Mouse (Mus musculus) kidney, postnatal 4 days (tissue): ENCODE results near the gene Col27a1.

Experiments
- DNase-seq, 2 experiments: peaks; one replicate each; pipeline ENCODE4 v3.0.0; 2021; ENCODE audit warnings: mixed read lengths in 2 of 2

Col27a1 gene

DNA sequence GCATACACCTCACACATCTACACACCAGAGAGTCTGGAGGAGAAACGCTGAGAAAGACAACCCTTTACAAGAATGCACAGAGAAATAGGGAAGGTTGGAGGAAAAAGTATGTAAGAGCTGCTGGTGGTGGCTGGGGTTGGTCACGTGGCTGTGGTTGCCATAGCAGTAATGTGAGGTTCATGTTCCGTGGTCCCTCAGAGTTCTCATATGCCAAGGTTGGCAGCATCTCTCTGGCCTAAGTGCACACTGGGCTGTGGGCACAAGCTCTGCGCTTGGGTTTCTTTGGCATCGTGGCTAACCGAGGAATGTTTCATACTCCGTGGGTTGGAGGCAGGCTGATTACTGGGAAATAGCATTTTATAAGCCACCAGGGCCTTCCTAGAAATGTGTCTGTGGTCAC lies 97.6 kb downstream of the Col27a1 start:
- no peak for DNase-seq

DNA sequence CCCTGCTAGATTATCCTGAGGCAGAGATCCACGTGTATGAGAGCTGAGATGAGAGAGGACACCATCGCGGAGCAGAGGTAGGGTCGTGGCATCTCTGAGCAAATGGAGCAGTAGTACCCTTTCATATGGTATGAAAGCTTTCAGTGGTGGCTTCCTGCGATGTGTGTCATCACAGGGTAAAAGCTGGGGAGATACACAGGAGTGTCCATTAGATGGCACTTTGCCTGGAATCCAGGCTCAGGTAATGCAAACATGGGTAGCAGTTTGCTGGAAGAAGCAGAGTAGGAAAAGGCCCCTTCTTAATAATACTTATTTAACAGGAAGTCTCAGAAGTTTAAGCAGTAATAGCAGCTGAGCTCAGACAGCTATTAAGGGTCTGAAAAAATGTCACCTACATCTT lies 100.3 kb downstream of the Col27a1 start:
- DNase-seq, result no peak

DNA sequence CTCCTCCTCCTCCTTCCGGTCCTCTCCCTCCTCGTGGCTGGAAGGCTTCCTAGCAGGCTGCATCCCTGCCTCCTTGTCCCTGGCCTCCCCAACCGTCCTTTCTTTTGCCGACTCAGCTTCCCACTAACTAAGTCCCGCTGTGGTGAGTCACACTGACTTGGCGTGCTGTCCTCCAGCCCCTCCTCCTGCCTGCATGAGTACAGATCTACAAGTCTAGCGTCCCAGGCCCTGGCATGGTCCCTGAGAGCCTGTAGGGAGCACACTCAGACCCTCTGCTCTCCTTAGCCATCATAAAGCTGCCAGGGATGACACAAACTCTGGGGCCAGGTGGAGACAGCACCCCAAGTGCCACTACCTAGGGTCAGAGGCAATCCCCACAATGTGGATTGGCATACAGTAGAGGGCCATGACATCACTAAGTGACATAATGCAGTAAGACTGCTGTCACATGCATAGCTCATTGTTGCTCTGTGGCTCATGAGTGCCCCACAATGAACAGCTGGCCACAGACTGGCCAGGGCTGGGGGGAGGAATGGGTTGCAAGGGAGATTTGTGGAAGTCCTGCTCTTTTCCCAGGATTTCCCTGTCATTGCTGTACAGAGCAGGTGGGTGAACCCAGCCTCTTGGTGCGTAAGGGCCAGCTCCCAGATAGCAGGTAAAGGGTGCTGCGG lies 102.4 kb downstream of the Col27a1 start:
- DNase-seq, result peak in 1 of 2 experiments; percentile 46

DNA sequence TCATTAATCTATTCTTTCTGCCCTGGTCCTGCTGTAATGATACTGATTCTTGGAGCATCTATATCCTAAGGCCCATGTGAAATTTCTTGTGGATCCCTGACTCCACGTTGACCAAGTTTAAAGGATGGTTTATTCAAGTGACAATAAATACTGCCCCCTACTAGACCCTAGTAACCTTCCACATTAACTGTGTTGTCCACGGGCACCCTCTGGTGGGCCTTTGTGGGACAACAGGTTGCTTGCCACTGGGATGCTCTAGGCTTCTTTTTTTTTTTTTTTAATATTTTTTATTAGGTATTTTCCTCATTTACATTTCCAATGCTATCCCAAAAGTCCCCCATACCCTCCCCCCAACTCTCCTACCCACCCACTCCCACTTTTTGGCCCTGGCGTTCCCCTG lies 105.8 kb downstream of the Col27a1 start:
- DNase-seq, result peak; percentile 90 to 91

DNA sequence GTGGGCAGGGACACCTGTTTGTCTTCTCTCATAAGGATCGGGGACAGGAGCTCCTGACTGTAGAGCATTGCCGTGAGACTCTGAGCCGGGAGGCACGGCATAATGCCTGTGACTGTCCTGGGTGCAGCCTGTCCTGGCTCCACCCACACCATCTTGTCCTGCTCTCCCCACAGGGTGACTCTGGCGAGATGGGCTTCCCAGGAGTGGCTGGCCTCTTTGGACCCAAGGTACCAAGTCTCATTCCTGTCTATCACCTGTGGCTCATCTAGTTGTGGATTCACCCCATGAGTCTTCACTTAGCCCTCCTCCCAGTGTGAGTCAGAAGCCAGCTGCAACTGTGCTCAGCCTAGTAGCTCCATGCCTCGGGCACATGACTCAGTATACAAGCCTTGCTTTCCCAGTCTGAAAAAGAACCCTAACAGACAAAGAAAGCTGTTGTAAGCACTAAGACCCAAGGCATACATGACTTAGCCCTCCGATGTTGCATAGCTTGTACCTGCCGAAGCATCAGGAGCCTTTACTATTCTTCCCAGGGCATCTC lies 109.5 kb downstream of the Col27a1 start:
- DNase-seq, result no peak

DNA sequence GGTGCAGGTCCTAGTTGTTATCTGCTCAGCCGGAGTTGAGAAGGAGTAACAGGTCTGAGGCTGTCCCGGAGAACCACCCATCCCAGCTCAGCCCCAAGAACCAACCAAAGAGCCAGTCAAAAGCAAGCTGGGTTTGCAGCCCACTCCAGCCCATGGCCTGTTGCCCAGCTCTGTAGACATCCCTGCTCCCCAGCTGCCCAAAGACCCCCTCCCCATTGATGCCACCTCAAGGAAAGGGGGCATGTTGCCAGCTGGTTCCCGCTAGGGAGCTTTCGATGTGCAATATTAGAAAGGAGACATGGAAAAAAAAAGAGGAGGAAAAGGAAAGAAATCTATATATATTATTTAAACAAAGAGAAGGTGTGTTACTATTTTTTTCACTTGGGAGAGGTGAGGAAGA lies 119.6 kb downstream of the Col27a1 start:
- no peak for DNase-seq

DNA sequence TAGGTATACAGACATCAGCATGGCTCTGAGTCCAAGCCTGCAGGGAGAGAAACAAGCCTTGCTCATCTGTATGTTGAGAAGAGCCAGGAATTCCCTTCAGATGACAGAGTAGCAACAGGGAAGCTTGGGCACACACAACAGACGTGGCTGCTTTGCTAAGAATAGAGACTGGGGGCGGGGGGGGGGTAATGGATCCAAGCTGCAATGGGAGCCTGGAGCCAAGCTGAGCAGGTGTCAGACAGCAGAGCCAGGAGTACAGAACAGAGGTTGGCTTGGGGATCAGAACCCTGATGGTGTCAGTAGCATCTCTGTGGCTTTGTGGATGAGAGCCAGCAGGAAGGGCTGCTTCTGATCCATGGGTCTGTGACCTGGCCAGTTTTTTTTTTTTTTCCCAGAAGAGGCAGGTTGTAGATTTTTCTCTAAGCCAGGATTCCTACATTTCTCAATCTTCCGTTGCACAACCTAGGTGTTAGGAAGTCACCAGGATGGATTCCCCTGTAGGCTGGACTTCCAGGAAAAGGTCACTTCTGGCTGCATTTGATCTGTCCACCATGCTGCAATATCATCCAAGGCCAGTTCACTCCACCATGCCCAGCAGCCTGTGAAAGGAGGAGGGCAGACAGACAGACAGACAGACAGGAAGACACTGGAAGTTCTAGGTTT lies 124.7 kb downstream of the Col27a1 start:
- DNase-seq, result no peak

DNA sequence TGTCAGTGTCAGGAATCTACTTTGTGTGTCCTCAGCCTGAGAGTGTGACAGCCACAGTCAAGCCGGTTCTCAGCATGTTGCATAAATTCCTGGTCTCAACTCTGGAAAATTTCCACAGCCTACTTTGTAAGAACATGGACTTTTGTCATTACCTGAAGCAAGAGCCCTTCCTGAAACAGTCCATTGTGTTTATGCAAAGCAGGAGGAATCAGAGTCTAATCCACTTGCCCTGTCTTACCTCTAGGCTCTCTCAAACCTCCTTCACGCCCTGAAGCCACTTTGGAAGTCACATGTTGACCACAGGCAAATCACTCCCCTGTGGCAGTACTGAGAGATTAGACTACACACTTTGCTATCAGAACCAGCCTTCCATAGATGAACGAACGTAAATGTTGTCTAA lies 128.7 kb downstream of the Col27a1 start:
- no peak for DNase-seq

DNA sequence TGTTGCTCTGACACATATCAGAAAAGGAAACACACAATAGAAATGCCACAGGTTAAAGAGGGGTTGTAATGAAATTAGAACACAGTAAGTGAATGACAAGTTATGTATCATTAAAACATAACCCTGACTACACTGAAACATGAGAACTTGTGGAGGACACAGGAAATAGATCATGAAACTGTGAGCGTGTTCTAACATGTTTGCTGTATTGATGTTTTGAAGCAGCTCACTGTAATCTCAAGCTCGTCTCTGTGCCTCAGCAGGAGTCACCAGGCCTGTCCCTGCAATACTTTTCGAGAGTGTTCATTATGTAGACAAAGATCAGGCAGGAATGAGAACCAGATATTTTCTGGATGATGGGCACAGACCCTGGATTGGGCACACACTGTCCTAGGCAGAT lies 129.8 kb downstream of the Col27a1 start:
- no peak for DNase-seq

DNA sequence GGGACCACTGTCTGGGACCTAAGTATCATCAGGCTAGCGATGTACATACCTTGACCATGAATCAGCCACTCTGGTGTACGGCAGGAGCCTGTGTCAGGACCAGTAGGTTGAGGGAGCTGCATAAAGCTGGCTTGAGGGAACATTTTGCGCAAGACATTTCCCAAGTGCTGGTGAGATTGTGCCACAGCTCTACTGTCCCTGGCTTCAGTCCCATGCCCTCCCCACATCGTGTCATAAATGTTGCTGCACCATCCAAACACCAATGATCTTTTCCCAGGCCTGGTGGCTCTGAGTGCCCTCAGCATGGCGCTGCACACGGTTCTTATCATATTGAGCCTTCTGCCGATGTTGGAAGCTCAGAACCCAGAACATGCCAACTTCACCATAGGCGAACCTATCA lies 130.5 kb downstream of the Col27a1 start, which contains the start of gene Orm1:
Gene Orm1 (plus strand): TSS at position 266 of the 400 bp plus-strand sequence.
- no peak for DNase-seq

DNA sequence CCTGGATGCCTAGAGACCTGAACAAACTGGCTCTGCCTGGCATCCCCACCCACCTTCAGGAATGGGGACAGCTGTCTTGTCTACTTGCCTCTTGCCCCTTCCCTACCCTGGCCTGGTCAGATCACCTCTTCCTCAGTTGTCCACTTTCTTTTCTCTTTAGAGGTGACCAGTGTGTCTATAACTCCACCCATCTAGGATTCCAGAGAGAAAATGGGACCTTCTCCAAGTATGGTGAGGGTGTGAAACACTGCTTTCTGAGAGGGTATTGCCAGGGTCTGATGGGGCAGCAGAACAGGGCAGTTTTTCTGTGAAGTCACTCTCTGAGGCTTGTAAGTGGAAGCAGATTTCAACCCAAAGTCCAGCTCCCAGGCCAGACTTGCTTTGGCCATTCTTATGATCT lies 131.5 kb downstream of the Col27a1 start:
- no peak for DNase-seq

DNA sequence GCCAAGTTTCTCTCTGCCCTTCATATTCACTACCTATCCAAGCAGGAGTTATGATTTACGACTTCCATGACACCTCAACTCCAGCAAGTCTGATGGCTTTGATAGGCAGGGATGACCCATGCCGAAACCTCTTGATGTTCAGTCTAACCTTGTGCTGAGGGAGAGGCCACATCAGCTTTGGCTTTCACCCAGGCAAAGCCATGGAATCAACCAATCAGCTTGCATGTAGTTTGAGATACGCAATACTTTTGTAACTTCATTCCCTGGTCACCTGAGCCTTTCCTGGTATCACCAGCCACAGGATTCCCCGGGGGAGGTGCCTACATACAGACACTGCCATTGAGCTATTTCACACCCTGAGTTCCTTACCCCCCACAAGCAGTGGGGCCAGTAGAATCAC lies 132.9 kb downstream of the Col27a1 start:
- DNase-seq, result no peak

DNA sequence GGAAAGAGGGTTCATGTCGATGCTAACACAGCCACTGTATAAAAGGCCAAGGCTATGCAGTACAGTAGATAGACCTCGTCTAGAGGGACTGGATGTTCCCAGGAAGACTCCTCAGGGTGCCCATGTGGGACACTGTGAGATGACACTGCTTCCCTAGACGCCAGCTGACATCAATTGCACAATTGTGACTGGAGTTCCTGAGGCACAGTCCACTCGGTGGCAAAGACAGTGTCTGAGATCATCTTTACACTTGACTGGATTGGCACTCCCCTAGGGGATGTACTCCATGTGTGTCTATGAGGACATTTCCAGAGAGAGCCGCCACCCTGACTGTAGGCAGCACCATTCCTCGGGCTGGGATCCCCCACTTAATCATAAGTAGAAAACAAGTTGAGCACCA lies 134.7 kb downstream of the Col27a1 start:
- DNase-seq, result no peak

DNA sequence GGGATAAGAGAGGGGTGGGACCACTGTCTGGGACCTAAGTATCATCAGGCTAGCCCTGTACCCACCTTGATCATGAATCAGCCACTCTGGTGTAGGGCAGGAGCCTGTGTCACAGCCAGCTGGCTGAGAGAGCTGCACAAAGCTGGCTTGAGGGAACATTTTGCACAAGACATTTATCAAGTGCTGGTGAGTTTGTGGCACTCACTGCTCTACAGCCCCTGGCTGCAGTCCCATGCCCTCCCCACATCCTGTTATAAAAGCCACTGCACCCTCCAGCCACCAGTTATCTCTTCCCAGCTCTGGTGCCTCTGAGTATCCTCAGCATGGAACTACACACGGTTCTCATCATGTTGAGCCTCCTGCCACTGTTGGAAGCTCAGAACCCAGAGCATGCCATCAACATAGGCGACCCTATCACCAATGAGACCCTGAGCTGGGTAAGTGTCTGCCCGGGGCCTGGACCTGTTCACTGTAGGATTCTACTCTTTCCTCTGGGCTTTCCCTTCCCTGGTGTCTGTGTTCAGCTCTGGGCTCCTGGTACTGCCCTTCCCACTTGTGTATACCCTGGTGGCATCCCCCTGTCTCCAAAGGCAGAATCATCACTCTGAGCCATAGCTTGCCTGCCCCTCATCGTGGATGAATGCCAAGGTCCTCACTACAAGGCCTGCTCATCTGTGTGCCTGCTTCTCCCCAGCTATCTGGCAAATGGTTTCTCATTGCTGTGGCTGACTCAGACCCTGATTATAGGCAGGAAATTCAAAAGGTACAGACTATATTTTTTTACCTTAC lies 142.3 kb downstream of the Col27a1 start, which contains the start of gene Orm3:
Gene Orm3 (plus strand): TSS at position 286 of the 789 bp plus-strand sequence.
- no peak for DNase-seq

DNA sequence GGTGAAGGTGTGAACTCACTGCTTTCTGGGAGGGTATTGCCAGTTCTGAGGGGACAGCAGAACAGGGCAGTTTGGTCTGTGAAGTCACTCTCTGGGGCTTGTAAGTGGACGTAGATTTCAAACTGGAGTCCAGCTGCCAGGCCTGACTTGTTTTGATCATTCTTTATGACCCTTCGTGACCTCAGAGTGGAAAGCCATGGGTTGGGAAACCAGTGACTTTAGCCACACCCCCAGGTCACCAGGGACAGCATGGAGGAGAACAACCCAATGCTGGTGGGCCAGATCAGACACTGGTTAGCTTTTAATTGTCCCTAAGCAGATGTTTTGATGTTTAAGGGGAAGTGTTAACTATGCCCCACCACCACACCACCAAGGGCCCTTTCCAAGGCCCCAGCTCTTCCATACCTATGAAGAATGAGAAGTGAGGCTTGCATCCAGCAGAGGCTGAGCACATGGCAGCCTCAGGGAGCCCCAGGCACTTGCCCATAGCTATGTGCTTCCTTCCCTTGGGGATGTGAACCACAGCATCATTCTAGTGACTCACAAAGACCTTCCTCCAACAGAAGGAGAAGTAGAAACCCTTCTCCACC lies 143.3 kb downstream of the Col27a1 start:
- no peak for DNase-seq

DNA sequence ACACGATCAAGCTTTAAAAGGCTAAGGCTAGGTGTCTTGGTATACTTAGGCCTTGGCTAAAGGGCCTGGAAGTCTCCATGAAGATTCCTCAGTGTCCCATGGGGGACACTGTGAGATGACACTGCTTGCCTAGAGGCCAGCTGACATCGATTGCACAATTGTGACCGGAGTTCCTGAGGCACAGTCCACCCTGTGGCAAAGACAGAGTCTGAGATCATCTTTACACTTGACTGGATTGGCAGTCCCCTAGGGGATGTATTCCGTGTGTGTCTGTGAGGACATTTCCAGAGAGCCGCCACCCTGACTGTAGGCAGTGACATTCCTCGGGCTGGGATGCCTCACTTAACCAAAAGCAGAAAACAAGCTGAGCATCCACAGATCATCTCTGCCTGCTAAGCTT lies 146.1 kb downstream of the Col27a1 start:
- DNase-seq, result no peak

DNA sequence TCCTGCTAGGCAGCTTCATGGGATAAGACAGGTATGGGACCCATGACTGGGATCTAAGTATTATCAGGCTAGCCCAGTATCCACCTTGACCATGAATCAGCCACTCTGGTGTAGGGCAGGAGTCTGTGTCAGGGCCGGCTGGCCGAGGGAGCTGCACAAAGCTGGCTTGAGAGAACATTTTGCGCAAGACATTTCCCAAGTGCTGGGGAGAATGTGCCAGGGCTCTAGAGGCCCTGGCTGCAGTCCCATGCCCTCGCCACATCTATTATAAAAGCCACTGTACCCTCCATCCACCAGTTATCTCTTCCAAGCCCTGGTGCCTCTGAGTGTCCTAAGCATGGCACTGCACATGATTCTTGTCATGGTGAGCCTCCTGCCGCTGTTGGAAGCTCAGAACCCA lies 148.3 kb downstream of the Col27a1 start, which contains the start of gene Orm2:
Gene Orm2 (plus strand): TSS at position 300 of the 400 bp plus-strand sequence.
- no peak for DNase-seq

DNA sequence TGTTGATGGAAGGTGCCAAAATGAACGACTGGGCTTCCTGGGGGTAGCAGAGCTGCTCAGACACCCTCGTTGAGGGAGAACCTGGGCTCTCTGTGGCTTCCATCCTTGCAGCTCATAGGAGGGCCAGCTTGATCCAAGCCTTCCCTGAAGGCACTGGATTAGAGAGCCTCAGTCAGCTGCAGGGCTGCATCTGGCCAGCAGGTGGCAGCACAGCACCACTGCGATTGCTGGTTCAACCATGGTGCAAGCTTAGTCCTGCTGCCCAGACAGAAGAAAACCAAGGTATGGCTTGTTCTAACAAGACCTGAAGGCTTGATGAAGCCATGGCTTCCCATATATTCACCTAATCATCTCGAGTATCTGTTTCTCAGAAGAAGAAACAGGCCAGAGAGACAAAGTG lies 154.8 kb downstream of the Col27a1 start:
- DNase-seq, result peak; percentile 93 to 94

DNA sequence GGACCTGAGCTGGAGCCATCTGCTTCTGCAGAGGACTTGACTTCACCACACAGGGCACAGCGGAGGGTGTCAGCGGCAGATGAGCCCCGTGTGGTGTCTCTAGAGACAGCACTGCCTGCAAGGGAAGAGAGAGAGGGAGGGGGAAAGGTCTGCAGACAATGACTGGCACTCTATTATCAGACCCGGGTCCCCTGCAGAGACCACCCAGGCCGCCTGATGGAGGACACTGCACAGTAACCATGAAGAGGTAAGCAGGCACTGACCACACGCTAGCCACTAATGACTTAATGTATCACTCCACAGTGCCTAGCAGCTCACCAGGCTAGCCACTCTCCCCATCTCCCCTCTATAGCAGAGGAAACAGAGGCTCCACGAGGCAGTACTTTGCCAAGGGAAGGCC lies 157.1 kb downstream of the Col27a1 start:
- no peak for DNase-seq

DNA sequence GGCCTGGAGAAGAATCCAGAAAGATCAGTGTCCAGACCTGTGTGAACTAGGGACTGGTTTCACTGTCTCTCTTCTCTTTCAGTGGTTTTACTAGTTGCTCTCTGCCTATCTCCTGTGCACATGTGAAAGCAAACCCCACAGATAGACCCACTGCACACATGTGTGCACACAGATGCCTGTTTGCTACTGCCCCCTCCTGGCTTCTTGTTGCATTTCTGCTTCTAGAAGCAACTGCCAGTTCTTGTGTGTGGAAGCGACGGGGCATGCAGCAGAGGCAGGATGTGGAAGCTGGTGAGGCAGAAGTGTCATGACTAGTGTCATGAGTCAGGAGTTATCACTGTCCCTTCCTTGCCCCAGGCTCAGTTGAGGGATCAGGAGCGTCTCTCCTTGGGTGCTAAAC lies 158.1 kb downstream of the Col27a1 start:
- peak; percentile 44 to 55 for DNase-seq

DNA sequence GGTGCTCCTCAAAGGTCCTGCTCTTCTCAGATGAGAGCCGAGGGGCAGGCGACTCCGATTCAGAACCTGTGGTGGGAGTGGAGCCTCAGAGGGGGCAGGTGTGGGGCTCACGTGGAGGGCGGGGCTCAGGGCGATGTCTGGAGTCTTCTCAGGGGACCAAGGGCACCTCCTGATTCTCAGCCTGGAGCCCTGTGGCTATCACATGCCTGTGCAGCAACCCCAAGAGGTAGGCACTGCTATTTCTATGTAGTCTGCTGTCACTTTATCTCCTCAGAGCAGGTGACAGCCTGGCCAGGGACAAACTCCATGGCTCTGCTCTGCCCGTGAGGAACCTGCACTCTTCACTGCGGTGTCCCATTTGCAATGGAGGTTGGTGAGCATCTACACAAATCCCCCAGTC lies 159.6 kb downstream of the Col27a1 start:
- DNase-seq, result no peak

DNA sequence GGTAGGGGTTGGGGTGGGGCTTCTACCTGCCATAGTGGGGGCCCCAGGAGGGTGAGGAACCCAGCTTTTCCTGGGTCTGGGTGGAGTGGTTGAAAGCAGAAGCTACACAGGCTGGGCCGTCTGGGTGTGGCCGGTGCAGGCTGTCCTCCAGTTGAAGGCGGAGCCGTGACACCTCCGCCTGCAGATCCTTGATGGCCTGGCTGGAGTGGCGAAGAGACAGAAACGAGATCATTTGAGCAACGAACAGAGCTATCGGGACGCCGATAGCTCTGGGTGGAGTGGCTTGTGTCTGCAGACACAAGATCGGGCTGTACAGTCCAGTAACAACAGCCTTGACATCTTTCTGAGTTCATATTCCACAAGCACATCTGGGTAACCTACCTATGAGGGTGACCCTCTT lies 160.5 kb downstream of the Col27a1 start:
- DNase-seq, result no peak

DNA sequence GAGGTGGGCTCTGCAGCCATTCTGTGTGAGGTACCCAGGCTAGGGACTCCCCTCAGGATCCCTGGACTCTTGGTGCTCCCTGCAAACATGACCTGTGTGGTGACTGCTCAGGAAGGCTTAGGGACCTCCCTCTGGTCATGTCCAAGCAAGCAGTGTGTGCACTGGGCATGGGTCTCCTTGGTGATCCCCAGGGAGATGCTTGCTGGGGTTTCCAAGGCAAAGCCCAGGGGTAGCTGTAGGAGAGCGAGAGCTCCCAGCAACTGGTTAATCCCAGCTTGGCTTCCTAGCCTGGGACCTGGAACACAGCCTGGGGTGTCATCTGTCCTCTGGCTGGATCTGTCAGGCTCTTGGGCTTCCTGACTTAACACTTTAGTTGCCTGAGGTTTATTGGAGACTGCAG lies 161.6 kb downstream of the Col27a1 start:
- peak; percentile 58 to 59 for DNase-seq
